Mouse (Mus musculus): ENCODE measurements at regions not wholly inside any gene's neighbourhood (a gene's known extent, or its start where the extent isn't known, plus 50 kb on each side); places are given as distances from the start of the nearest gene placed in this dataset.
A peak's percentile ranks its signal among the peaks of the same experiment; 100 is the strongest.

DNA sequence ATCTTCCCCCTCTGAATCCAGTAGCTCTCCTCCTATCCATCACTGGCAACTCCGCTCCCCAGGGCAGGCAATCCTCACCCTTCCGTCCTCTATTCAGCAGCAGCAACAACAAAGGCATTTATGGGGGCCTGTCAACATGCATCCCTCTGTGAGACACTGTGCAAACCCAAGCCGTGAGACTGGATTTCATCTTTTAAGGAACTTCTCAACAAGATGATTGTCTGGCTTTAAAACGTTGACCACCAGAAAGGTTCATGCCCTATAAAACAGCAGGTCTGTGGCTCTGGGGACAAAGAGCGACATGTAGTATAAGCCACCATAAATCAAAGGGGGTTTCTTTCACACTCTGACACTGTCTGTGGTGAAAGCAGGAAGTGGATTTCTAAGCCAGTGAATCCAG lies 171.4 kb downstream of the Sox4 start:
- no peak overlapping the region for H3K9ac ChIP-seq (ENCODE audit: low read depth, low read length)
- H3K4me2 ChIP-seq (replicated peaks; ENCODE audit: low read depth, low read length) = no peak overlapping the region
- 16% methylated on average over 5 of the region's 5 CpGs for WGBS
- 0 out of 2 replicates have a peak overlapping the region, but pooled peaks have one; percentile 20 for H3K27ac ChIP-seq (ENCODE audit: low read depth, low read length)
- peak; percentile 59 for ATAC-seq (ENCODE audit: low FRiP score, low TSS enrichment)
- no peaks in the 10 kb centered on the region for H3K27me3 ChIP-seq (ENCODE audit: control insufficient read depth, insufficient read depth, low read length)
- no peak overlapping the region for H3K4me3 ChIP-seq (ENCODE audit: low read length)
- H3K36me3 ChIP-seq (ENCODE audit: control insufficient read depth, insufficient read depth, low read length) = no peaks in the 10 kb centered on the region
- H3K4me1 ChIP-seq (ENCODE audit: control insufficient read depth, insufficient read depth, low read length) = peaks cover 19% of the 10 kb centered on the region
- H3K9me3 ChIP-seq (ENCODE audit: control insufficient read depth, low read length) = no peaks in the 10 kb centered on the region

DNA sequence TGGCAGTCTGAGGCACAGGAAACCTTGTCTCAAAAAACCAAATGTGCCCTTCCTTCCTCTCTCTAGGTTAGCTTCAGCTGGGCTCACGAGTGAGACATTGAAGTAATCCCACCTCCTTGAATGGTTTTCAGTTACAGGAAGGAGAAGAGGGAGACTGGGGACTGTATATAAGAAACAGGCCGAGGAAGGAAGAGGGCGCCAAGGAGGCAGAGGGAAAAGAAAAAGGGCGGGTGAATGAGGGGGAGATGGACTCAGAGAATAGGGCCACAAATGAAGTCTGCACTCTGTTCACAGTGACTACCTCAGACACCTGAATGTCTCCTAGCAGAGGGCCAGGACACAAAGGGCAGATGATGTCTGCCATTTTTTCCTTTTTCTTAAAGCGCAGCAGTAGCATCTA lies 171.9 kb downstream of the Sox4 start:
- Histone ChIP-seq H3K4me2 (replicated peaks; ENCODE audit: low read depth, low read length) (no peak overlapping the region), H3K9me3 (ENCODE audit: control insufficient read depth, low read length) (no peaks in the 10 kb centered on the region), H3K27me3 (ENCODE audit: control insufficient read depth, insufficient read depth, low read length) (no peaks in the 10 kb centered on the region), H3K27ac (ENCODE audit: low read depth, low read length) (peak overlapping the region; percentile 20; the same call in 1 of the 2 replicates), H3K36me3 (ENCODE audit: control insufficient read depth, insufficient read depth, low read length) (no peaks in the 10 kb centered on the region), H3K4me1 (ENCODE audit: control insufficient read depth, insufficient read depth, low read length) (peaks cover 15% of the 10 kb centered on the region; the same call in 1 of the 2 replicates), H3K9ac (ENCODE audit: low read depth, low read length) (no peak overlapping the region), H3K4me3 (ENCODE audit: low read length) (no peak overlapping the region)
- peak; percentile 33; the same call in 1 of the 2 replicates for ATAC-seq (ENCODE audit: low FRiP score, low TSS enrichment)
- 15% methylated on average over 5 of the region's 5 CpGs for WGBS

DNA sequence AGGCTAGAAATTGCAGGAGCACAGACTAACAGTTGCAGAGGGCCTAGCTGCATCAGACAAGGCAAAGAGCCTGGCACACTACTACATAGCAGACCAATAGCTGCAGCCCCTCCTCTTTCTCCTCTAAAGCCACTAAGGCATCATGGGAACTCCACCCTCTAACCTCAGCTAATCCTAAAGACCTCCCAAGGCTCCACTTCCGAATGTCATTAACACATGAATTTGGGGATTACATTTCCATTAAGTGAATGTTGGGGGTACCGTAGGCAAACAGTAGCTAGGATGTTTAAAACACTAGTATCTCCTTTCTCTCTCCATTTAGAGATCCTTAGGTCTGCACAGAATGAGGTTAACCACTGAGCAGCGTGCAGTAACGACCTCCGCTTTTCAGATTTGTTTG lies 173.1 kb downstream of the Sox4 start:
- ATAC-seq (ENCODE audit: low FRiP score, low TSS enrichment) = no peak
- WGBS = 76% methylated on average over 5 of the region's 5 CpGs
- Histone ChIP-seq H3K4me2 (replicated peaks; ENCODE audit: low read depth, low read length) (no peak overlapping the region), H3K4me1 (ENCODE audit: control insufficient read depth, insufficient read depth, low read length) (peaks cover 10% of the 10 kb centered on the region; the same call in 1 of the 2 replicates), H3K9ac (ENCODE audit: low read depth, low read length) (no peak overlapping the region), H3K9me3 (ENCODE audit: control insufficient read depth, low read length) (no peaks in the 10 kb centered on the region), H3K4me3 (ENCODE audit: low read length) (no peak overlapping the region), H3K27ac (ENCODE audit: low read depth, low read length) (no peak overlapping the region), H3K36me3 (ENCODE audit: control insufficient read depth, insufficient read depth, low read length) (no peaks in the 10 kb centered on the region), H3K27me3 (ENCODE audit: control insufficient read depth, insufficient read depth, low read length) (no peaks in the 10 kb centered on the region)

DNA sequence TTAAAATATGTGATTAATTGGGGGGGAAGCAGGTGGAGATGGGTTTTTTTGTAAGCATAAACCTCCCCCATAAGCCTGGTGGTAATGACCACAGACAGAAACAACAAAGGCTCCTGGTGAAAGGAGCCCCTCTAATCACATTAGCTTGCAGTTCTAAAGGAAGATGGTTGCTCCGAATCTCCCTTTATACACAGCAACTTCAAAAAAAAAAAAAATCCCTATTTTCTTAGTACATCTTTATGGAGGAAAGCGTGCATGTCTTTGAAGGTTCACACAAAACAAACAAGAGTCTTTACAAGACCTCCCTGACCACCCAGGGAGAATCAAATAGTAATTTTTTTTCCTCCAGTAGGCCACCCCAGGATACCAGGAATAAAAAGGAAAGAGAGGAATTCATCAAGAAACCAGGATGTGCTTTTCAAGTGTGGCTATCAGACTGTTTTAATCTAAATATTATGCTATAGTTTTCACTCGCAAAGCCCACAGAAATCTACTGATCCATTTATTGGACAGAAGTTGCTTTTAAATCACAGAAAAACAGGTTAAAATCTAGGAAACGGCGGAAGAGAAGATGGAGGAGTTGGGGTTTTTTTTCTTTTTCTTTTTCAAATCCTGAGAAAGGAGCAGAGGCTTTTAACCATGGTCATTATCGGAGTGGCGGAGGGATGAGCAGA lies 178.2 kb downstream of the Sox4 start:
- Histone ChIP-seq H3K9ac (ENCODE audit: low read depth, low read length) (no peak overlapping the region), H3K27ac (ENCODE audit: low read depth, low read length) (no peak overlapping the region), H3K36me3 (ENCODE audit: control insufficient read depth, insufficient read depth, low read length) (no peaks in the 10 kb centered on the region), H3K27me3 (ENCODE audit: control insufficient read depth, insufficient read depth, low read length) (no peaks in the 10 kb centered on the region), H3K4me1 (ENCODE audit: control insufficient read depth, insufficient read depth, low read length) (peaks cover 15% of the 10 kb centered on the region), H3K4me3 (ENCODE audit: low read length) (no peak overlapping the region), H3K9me3 (ENCODE audit: control insufficient read depth, low read length) (no peaks in the 10 kb centered on the region), H3K4me2 (replicated peaks; ENCODE audit: low read depth, low read length) (no peak overlapping the region)
- no peak for ATAC-seq (ENCODE audit: low FRiP score, low TSS enrichment)
- 65% methylated on average over 7 of the region's 7 CpGs for WGBS

DNA sequence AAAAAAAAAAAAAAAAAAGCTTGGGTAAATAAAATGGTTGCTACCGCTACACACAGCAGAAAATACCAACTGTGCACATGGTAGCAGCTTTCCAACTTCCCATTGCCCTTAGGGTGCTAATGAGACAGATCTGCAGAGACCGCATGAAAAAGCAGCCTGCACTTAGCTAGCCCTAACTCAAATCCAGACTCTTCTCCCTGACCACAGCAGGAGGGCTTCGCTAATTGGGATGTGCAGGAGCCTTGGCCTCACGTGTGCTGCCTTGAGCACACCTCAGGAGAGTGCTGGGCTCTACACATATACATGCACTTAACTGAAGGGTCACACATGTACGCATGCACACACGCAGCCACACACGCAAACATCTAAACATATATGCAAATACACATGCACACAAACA lies 178.9 kb downstream of the Sox4 start:
- WGBS = 78% methylated on average over 7 of the region's 7 CpGs
- H3K4me3 ChIP-seq (ENCODE audit: low read length) = no peak overlapping the region
- H3K9ac ChIP-seq (ENCODE audit: low read depth, low read length) = no peak overlapping the region
- H3K9me3 ChIP-seq (ENCODE audit: control insufficient read depth, low read length) = no peaks in the 10 kb centered on the region
- no peaks in the 10 kb centered on the region for H3K36me3 ChIP-seq (ENCODE audit: control insufficient read depth, insufficient read depth, low read length)
- no peak for ATAC-seq (ENCODE audit: low FRiP score, low TSS enrichment)
- H3K27ac ChIP-seq (ENCODE audit: low read depth, low read length) = no peak overlapping the region
- peaks cover 15% of the 10 kb centered on the region for H3K4me1 ChIP-seq (ENCODE audit: control insufficient read depth, insufficient read depth, low read length)
- no peaks in the 10 kb centered on the region for H3K27me3 ChIP-seq (ENCODE audit: control insufficient read depth, insufficient read depth, low read length)
- H3K4me2 ChIP-seq (replicated peaks; ENCODE audit: low read depth, low read length) = no peak overlapping the region

DNA sequence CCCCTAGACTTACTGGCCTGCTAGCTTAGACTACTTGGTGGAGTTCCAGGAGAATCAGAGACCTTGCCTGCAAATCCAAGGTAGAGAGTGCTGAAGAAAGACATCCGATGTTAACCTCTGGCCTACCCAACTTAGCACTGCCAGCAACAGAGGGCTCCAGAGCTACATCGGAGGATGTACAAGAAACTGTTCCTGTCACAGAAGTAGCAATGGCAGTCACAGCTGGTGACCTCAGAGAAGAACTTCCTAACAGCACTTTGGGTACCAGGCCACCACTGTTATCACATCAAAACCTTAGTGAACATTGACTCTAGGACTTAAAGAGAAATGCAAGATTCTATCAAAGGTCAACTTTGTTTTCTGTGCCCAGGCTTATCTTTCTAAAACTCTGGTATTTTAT lies 180.0 kb downstream of the Sox4 start:
- Histone ChIP-seq H3K4me1 (ENCODE audit: control insufficient read depth, insufficient read depth, low read length) (peaks cover 23% of the 10 kb centered on the region), H3K4me3 (ENCODE audit: low read length) (no peak overlapping the region), H3K9me3 (ENCODE audit: control insufficient read depth, low read length) (no peaks in the 10 kb centered on the region), H3K27me3 (ENCODE audit: control insufficient read depth, insufficient read depth, low read length) (no peaks in the 10 kb centered on the region), H3K36me3 (ENCODE audit: control insufficient read depth, insufficient read depth, low read length) (no peaks in the 10 kb centered on the region), H3K9ac (ENCODE audit: low read depth, low read length) (no peak overlapping the region), H3K27ac (ENCODE audit: low read depth, low read length) (no peak overlapping the region), H3K4me2 (replicated peaks; ENCODE audit: low read depth, low read length) (no peak overlapping the region)
- no peak for ATAC-seq (ENCODE audit: low FRiP score, low TSS enrichment)
- WGBS = 83% methylated on average over 2 of the region's 2 CpGs

DNA sequence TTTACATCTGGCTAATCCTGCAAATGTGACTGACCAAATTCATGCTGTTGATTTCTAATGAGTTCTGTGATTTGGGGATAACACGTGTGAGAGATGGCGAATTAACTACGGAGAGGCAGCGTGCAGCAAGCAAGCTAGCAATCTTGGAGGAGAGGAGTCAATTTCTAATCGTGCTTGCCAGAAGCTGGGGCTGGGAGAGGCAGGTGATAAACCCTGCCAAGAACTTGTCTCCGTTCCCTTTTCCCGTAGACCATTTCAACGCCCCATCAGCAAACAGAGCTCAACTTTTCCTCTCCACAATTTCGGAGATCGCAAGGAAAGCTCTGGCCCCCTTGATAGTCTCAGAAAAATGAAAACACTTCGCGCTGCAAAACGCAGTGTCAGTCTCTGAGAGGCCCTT lies 183.0 kb downstream of the Sox4 start:
- peak overlapping the region; percentile 10; the same call in 1 of the 2 replicates for H3K4me2 ChIP-seq (replicated peaks; ENCODE audit: low read depth, low read length)
- WGBS = 32% methylated on average over 13 of the region's 13 CpGs
- H3K4me1 ChIP-seq (ENCODE audit: control insufficient read depth, insufficient read depth, low read length) = peaks cover 28% of the 10 kb centered on the region
- peak overlapping the region; percentile 30; the same call in 1 of the 2 replicates for H3K27ac ChIP-seq (ENCODE audit: low read depth, low read length)
- no peak overlapping the region for H3K9ac ChIP-seq (ENCODE audit: low read depth, low read length)
- H3K9me3 ChIP-seq (ENCODE audit: control insufficient read depth, low read length) = no peaks in the 10 kb centered on the region
- no peak overlapping the region for H3K4me3 ChIP-seq (ENCODE audit: low read length)
- no peaks in the 10 kb centered on the region for H3K36me3 ChIP-seq (ENCODE audit: control insufficient read depth, insufficient read depth, low read length)
- no peak for ATAC-seq (ENCODE audit: low FRiP score, low TSS enrichment)
- H3K27me3 ChIP-seq (ENCODE audit: control insufficient read depth, insufficient read depth, low read length) = no peaks in the 10 kb centered on the region

DNA sequence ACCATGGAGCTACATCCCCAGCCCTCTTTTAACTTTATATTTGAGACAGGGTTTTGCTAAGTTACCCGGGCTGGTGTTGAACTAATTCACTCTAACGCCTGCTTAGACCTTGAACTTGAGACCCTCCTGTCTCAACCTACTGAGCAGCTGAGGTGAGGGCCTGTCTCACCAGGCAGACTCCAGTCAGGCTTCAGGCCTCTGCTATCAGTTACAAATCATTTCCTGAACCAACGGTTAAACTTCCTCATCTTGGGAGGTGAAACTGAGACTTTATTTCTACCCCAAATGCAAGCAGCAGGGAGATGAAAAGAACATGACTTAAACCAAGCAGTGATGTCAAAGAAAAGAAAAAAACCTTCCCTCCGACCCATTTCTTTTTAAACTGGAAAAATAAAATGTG lies 183.5 kb downstream of the Sox4 start:
- Histone ChIP-seq H3K4me2 (replicated peaks; ENCODE audit: low read depth, low read length) (no peak overlapping the region), H3K4me1 (ENCODE audit: control insufficient read depth, insufficient read depth, low read length) (peaks cover 28% of the 10 kb centered on the region), H3K4me3 (ENCODE audit: low read length) (no peak overlapping the region), H3K9me3 (ENCODE audit: control insufficient read depth, low read length) (no peaks in the 10 kb centered on the region), H3K9ac (ENCODE audit: low read depth, low read length) (no peak overlapping the region), H3K27me3 (ENCODE audit: control insufficient read depth, insufficient read depth, low read length) (no peaks in the 10 kb centered on the region), H3K27ac (ENCODE audit: low read depth, low read length) (peak overlapping the region; percentile 73; the same call in 1 of the 2 replicates), H3K36me3 (ENCODE audit: control insufficient read depth, insufficient read depth, low read length) (no peaks in the 10 kb centered on the region)
- 50% methylated on average over 4 of the region's 4 CpGs for WGBS
- ATAC-seq (ENCODE audit: low FRiP score, low TSS enrichment) = no peak

DNA sequence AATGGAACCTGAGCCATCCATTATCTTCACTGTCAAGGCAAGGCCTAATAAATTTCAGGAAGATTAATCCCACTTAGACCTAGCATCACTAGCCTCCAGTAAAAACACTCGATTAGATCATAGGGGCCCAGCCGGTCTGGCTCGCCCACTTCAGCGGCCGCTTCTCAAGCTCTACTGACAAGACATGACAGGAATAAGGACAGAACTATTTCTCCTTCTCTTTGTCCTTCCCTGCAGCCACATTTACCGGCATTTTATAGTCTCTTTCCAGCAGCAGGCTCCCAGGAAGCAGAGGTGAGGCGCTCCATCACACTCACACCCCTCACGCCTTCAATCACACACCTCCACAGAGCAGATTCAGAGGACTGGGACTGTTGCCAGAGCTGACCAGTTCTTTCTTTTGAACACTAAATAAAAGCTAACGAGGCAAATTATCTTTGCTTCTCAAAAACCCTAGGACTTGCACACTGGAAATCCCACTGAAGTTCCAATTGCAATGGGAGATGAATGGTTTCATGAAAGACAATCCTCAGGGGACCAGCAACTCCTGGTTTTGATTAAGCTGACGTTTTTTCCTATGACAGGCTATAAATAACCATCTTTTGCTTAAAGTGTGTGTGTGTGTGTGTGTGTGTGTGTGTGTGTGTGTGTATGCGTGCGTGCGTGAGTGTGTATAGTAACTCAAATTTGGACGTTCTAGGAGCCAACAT lies 184.6 kb downstream of the Sox4 start:
- H3K27ac ChIP-seq (ENCODE audit: low read depth, low read length) = peak overlapping the region; percentile 69; the same call in 1 of the 2 replicates
- no peak overlapping the region for H3K9ac ChIP-seq (ENCODE audit: low read depth, low read length)
- H3K9me3 ChIP-seq (ENCODE audit: control insufficient read depth, low read length) = no peaks in the 10 kb centered on the region
- H3K36me3 ChIP-seq (ENCODE audit: control insufficient read depth, insufficient read depth, low read length) = no peaks in the 10 kb centered on the region
- H3K4me1 ChIP-seq (ENCODE audit: control insufficient read depth, insufficient read depth, low read length) = peaks cover 22% of the 10 kb centered on the region
- H3K27me3 ChIP-seq (ENCODE audit: control insufficient read depth, insufficient read depth, low read length) = no peaks in the 10 kb centered on the region
- no peak overlapping the region for H3K4me2 ChIP-seq (replicated peaks; ENCODE audit: low read depth, low read length)
- ATAC-seq (ENCODE audit: low FRiP score, low TSS enrichment) = peak; percentile 63
- WGBS = 31% methylated on average over 14 of the region's 14 CpGs
- H3K4me3 ChIP-seq (ENCODE audit: low read length) = no peak overlapping the region
